Mouse (Mus musculus) ES-E14 (cell line): ENCODE measurements at regions not wholly inside any gene's neighbourhood (a gene's known extent, or its start where the extent isn't known, plus 50 kb on each side); places are given as distances from the start of the nearest gene placed in this dataset.

ENCODE experiments used
- CHD2 ChIP-seq: IDR thresholded peaks from 2 replicates; pipeline ENCODE4 v1.6.1; 2014; ENCODE audit warnings: mild to moderate bottlenecking, low read depth, low read length, inconsistent platforms
- HCFC1 ChIP-seq: IDR thresholded peaks from 2 replicates; pipeline ENCODE4 v1.6.1; 2012; ENCODE audit warnings: low read length, inconsistent platforms, borderline replicate concordance; ENCODE audit not compliant: insufficient read depth
- ZC3H11A ChIP-seq: IDR thresholded peaks from 2 replicates; pipeline ENCODE4 v1.6.1; 2012; ENCODE audit warnings: low read depth, mild to moderate bottlenecking, inconsistent platforms, low read length, borderline replicate concordance
- ZNF384 ChIP-seq: IDR thresholded peaks from 2 replicates; pipeline ENCODE4 v1.6.1; 2012; ENCODE audit warnings: low read depth, low read length, inconsistent platforms

DNA sequence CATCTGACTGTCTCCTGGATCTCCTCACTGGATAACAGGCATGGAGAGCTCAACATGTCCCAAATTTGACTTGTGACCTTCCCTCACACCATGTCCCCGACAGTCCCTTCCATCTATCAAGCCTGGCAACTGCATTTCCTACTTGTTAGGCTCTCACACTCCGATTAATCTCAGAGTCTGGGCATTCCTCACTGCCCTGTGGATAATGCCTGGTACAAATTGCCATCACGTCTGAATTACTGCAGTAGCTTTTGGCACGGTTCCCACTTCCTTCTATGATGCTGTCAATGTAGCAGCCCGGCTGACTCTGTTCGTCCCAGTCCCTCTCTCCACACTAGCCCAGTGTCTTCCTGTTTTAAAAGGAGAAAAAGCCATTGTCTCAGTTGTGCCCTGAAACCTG is 200.6 kb downstream of the D3Ertd751e start:
- TF ChIP-seq CHD2 (no peak), HCFC1 (no peak), ZNF384 (no peak), ZC3H11A (no peak)
